Mouse (Mus musculus): ENCODE data around the gene Rpusd1. TPM values are rescaled to one million over a fixed set of nuclear protein-coding genes. Genes with fewer than 3 reads are reported as not detected.
"Not testable (repeated sequence)": the region's sequence is repeated elsewhere in the genome, so short reads cannot be mapped to it uniquely, and the experiment has no call there.

The Rpusd1 gene
- polyA plus RNA-seq, 1 experiment from 2014 or later: 16.9 TPM

DNA sequence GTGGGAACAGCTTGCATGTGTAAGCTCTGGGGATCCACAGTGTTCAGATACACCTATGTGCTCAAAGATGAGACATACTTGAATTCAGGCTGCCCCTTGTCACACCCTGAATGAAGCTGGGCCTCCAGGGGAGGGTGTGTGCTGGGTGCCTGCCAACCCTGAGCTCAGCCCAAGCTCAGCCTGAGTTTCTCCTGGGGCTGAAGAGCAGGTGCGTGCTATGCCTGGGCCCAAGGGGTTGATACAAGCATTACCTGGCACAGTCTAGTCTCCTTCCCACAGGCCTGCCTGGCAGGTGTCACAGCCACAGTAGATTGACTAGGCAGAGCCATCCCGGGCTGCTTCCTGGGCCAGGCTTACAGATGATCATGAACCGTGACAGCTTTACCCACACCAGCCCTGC, 8.3 kb downstream of the Rpusd1 start, which contains the start of gene Mslnl:
Mslnl (plus strand) TSS at position 298 of the 400 bp plus-strand sequence.
- no peak for DNase-seq (ENCODE audit: low spot score)

DNA sequence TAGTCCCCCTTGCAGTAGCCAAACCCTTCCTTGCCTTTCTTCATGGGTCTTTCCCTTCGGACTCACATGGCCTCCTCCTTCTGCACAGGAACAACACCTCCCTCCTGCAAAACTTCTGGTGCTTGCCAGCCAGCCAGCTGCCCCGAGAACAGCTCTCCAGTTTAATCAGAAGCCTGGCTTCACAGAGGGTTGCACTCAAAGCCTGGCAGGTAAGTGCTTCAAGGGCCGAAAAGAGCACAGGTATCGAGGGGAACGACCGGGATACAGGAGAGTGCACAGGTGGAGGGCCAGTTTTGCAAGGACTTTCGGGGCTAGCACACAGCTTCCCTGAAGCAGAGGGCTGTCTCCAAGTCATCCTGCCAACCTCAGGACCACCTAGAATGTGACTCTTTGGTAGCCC, 11.4 kb downstream of the Rpusd1 start:
- DNase-seq (ENCODE audit: low spot score): no peak

- not testable (repeated sequence) for DNase-seq (ENCODE audit: low spot score)
Observed at GRCm38 (mm10) chr17:25741471-25741870, 14.0 kb downstream of the Rpusd1 start.

GRCm38 (mm10) chr17:25743831-25744230, 16.4 kb downstream of the Rpusd1 start:
- no peak for DNase-seq (ENCODE audit: low spot score)

GRCm38 (mm10) chr17:25744311-25744710, 16.8 kb downstream of the Rpusd1 start:
- DNase-seq (ENCODE audit: low spot score): no peak

GRCm38 (mm10) chr17:25748238-25748637, 20.8 kb downstream of the Rpusd1 start:
- no peak for DNase-seq (ENCODE audit: low spot score)

DNA sequence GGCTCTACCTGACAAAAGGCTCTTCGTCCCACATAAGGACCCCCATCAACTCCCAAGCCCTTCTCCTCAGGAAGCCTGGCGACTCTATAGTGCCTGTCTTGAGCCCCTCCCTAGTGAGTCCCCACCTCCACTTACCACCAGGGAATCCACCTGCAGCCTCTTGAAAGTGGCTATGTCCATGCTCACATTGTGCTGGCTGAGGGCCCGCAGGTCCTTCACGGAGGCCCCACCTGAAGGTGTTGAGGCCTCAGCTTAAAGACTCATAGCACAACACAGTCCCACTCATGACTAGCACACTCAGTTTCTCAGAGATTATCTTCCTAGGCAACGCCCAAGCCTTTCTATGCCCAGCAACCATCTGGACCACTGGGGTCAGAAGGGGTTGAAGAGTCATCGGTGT, 21.8 kb downstream of the Rpusd1 start:
- DNase-seq (ENCODE audit: low spot score): no peak

DNA sequence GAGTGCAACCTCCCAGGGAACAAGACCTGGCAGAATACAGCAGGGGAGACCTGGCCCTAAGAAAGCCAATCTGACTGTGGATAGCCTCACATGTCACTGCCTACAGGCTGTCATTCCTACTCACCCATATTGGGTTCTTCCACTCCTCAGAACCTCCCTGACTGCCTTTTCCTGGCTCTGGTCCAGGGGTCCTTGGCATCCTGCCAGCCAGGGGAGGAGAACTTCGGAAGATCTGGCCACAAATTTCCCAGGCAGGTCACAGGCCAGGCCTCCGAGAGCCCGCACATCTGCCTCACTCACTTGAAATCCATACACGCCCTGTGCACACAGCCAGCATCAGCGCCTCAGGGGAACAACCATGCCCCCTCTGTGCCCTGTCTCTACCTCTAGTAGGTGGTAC, 24.0 kb downstream of the Rpusd1 start:
- no peak for DNase-seq (ENCODE audit: low spot score)

DNA sequence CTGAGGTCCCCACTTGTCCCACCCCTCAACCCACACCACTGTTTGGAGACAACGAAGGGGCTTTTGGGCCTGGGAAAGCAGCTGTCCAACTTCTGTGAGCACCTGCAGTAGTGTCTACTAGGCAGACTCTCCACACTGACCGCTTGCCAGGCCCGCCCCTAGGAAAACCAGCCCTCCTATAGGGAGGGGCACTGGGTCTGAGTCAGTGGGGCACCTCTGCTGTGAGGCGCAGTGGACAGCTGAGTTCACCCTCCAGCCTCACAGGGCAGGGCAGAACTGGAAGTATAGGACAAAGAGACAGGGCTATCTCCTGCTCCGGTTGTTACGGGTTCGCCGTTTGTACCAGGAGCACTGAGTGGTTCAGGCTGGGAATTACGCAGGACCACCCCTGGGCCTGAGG, 26.8 kb downstream of the Rpusd1 start, which contains the start of gene Msln:
Msln (minus strand) TSS at position 138 of the 400 bp plus-strand sequence.
- no peak for DNase-seq (ENCODE audit: low spot score)

DNA sequence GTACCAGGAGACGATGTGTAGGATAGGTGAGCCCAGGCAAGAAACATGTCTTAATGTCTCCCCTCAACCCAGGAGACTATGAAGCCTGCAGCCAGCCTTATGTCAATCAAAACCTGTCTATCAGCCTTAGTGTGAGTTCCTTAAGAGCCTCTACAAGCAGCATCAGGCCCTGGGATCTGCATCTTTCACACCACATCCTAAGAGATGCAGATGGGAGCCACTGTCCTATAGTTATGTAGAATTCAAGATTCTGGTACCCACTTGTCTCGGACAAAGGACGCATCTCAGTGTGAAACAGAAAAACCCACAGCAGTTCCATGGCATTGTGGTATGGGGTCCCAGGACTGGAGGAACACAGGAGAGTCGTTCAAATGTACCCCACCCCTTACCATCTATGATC, 27.6 kb downstream of the Rpusd1 start:
- no peak for DNase-seq (ENCODE audit: low spot score)

DNA sequence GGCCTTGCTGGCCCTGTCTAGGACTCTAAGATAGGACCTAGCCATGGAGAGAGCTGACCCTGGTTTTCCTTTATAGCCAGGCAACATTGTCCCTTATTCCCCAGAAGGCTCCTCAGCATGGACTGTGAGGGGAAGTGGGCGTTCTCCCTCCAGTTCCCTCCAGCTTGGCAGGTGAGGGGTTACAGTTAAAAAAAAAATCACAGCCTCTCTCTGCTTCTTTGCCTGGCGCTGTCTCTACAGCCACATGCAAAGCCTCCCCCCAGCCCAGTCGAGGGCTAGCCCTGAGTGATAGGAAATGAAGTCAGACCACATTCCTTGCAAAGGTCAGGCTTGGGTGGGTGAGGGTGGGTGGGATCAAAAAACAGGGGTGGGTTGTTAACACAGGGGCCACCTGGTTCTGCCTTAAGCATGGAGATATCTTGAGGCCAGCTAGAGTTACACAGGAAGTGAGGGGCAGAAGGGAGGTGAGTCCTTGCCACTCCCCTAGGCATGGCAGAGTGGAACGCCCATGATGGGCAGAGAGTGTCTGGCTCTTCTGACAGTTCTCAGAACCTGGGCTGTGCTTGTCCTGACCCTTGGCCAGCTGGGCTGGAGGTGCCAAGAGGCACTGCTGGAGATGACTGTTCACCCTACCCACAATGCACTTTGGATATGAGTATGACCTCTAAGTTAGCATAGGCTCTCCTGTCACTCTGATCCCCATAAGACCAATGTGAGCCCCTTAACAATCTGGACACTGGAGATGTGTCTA, 28.3 kb downstream of the Rpusd1 start:
- no peak for DNase-seq (ENCODE audit: low spot score)

DNA sequence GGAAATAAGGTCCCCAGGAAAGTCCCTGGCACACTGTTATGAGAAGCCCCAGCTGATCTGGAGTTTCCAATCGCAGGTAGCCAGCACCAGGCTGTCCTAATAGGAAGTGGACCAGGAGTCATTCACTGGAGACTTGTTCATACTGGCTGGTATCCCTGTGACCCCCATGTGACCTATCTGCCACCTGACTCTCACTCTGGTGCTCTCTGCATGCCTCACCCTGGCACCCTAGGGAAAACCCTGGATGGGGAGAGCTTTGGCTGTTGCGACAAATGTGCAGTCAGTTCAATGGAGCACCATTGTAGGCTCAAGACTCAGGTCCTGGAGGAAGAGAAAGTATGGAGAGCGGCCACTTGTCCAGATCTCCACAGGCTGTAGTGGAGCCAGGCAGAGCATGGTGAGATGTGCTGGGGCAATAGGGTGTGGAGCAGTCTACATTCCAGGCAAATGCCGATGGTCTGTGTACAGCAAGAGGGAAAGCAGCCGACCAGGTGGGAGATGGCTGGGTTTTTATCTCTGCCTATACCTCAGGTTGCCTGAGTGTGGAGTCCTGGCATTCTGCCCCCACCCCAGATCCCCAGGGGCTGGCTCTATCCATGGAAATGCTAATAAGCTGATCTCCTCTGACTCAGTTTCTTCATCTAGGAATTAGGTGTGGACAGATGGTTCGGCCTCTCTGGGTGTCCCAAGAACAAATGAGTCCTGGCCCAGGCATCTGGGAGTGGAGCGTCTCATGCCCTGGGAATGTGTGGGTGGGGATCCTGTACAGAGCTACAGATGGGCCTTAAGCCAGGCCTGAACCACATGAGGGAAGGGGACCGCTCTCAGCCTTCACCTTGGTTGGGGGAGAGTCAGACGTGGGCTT, 29.1 kb downstream of the Rpusd1 start:
- no peak for DNase-seq (ENCODE audit: low spot score)

DNA sequence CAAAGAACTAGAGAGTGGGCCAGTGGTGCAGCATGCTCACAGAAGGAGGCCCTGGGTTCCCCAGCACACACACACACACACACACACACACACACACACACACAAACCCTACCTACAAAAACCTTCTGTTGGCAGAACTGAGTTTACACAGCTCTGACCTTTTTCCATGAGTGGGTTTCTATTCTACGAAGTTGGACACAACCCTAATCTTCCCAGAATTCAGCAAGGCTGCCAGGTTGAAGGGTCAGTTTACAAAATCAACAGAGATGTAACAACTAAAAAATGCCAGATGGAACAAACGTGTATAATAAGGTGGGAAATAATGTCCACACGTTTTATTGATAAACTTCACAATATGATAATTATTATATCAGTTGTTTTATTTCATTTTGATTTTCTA, 30.2 kb downstream of the Rpusd1 start:
- no peak for DNase-seq (ENCODE audit: low spot score)

GRCm38 (mm10) chr17:25760148-25760547, 32.7 kb downstream of the Rpusd1 start:
- DNase-seq (ENCODE audit: low spot score): no peak

- no peak for DNase-seq (ENCODE audit: low spot score)
Observed at GRCm38 (mm10) chr17:25761561-25761970, 34.1 kb downstream of the Rpusd1 start.

DNA sequence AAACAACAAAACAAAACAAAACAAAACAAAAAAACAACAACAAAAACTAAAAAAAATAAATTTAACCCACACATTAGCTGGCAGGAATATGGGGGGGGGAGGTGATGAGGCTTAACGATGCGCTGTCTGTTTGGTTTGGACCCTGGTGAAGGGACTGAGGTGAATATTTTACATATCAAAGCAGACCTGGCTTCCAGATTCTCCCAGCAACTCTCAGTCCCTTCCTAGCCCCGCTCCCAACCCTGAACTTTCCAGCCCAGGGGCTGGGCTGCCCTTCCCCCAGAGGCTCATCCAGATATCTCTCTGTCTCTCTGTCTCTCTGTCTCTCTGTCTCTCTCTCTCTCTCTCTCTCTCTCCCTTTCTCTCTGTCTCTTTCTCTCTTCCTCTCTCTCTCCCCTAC, 35.1 kb downstream of the Rpusd1 start:
- no peak for DNase-seq (ENCODE audit: low spot score)

DNA sequence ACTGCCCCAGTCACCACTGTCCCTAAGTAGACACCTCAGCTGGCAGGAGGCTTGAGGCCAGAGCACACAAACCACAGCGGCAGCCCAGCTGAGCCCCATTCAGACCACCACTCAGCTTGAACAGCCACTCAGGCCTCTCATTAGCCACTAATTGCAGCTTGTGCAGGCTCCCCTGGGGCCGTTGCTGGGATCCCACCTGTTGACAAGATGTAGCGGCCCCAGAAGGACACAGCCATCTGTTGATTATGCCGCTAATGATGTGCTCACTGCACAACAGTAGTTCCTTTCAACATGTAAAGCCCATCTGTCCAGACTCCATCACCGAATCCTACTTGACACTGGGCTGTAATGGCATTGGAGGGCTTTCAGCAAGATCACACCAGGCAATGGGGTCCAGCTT, 38.4 kb downstream of the Rpusd1 start:
- no peak for DNase-seq (ENCODE audit: low spot score)

- no peak for DNase-seq (ENCODE audit: low spot score)
Observed at GRCm38 (mm10) chr17:25769331-25769730, 41.9 kb downstream of the Rpusd1 start.

DNA sequence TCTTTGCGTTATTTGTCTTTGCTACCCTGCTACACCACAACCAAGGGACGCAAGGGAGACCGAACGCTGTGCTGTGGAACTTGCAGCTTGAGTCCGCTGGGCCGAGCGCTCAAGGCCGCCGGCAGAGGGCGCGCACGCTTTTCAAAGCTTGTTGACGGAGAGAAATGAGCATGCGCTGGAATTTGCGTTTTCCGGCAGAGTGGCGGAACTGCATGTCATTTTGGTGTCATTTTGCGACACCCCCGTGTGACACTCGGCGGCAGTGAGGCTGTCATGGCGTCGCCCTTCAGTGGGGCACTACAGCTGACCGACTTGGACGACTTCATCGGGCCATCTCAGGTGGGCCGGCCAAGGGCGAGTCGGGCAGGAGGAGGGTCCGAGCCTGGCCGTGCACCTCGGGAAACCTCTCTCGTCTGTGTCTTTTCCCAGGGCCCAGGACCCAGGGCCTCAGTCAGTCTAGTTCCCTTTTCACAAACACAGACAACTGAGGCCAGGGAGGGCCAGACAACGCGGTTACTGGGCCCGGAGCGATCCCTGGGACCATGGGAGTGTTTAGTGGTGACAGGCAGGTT, 46.2 kb downstream of the Rpusd1 start, which contains the start of gene Narfl:
Narfl (plus strand) TSS at position 228 of the 572 bp plus-strand sequence.
- DNase-seq (ENCODE audit: low spot score): peak; percentile 98

DNA sequence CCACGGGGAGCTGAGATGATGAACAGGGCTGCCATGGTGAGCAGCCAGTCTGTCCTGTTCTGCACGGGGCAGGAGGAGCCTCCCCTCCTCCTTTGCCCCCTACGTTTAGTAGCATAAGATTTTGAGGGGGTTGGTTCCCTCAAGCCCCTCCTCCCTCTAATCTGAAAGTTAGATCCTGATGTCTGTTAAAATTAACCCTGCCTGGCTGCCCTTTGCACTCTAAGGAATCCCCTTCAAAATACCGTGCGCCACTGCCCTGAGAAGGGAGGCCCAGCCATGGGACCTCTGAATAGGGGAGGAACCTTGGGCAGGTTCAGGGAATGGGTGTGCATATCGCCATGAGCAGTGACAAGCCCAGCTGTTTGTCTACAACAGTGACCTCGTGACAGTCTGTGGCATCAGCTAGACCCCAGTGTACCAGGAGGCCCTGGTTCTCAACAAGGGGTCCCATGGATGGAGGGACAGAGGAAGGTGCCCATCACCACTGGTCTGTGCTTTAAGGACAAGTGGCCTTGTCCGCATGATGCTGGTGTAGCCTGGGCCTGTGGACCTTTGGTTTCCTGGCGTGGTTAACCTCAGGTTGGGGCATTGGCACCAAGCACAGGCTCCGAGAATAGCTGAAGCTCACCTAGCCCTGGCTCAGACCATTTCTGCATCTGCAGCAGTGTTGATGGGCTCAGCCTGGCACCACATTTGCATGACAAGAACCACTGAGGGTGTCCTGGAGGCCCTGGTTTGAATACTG, 48.0 kb downstream of the Rpusd1 start:
- DNase-seq (ENCODE audit: low spot score): no peak

GRCm38 (mm10) chr17:25777948-25778347, 50.5 kb downstream of the Rpusd1 start:
- no peak for DNase-seq (ENCODE audit: low spot score)

All from thymus, postnatal 0 days (tissue).